Mouse (Mus musculus) stomach, embryonic 16.5 days (tissue): ENCODE data around the gene Sox9. TPM values are rescaled to one million over a fixed set of nuclear protein-coding genes. Genes with fewer than 3 reads are reported as not detected.

ENCODE experiments used
- ATAC-seq: fragments of 200-750 bp; cut with Nextera tagmentation; 2 replicates; pipeline ENCODE4 v1.8.0; 2017; ENCODE audit warnings: moderate number of reproducible peaks, moderate TSS enrichment; ENCODE audit not compliant: insufficient read depth, low FRiP score
- H3K27ac ChIP-seq: fragments of 300-500 bp; sonication (generic); 2 replicates; pipeline ENCODE4 v1.5.1; 2014; ENCODE audit warnings: low read length
- H3K27me3 ChIP-seq: fragments of 300-500 bp; sonication (generic); 2 replicates; pipeline ENCODE4 v1.6.1; 2014; ENCODE audit warnings: low read length, control low read depth, mixed read lengths; ENCODE audit not compliant: control insufficient read depth, insufficient read depth
- H3K36me3 ChIP-seq: fragments of 300-500 bp; sonication (generic); 2 replicates; pipeline ENCODE4 v1.6.1; 2014; ENCODE audit warnings: low read length; ENCODE audit not compliant: control insufficient read depth, insufficient read depth
- H3K4me1 ChIP-seq: fragments of 300-500 bp; sonication (generic); 2 replicates; pipeline ENCODE4 v1.6.1; 2014; ENCODE audit warnings: low read length, control low read depth, mixed read lengths; ENCODE audit not compliant: control insufficient read depth, insufficient read depth
- H3K4me2 ChIP-seq: fragments of 300-500 bp; sonication (generic); 2 replicates; pipeline ENCODE4 v1.6.1; 2014; ENCODE audit warnings: low read depth, low read length, mixed read lengths
- H3K4me3 ChIP-seq: fragments of 300-500 bp; sonication (generic); replicated peaks from 2 replicates; pipeline ENCODE4 v1.5.1; 2014; ENCODE audit warnings: mild to moderate bottlenecking, low read length
- H3K9ac ChIP-seq: fragments of 300-500 bp; sonication (generic); 2 replicates; pipeline ENCODE4 v1.6.1; 2014; ENCODE audit warnings: low read length
- H3K9me3 ChIP-seq: fragments of 300-500 bp; sonication (generic); replicated peaks from 2 replicates; pipeline ENCODE4 v1.6.1; 2016; ENCODE audit warnings: low read length, control low read depth; ENCODE audit not compliant: control insufficient read depth
- WGBS: fragments of 180-500 bp; shearing (Covaris S2); extraction: QIAGEN DNeasy Blood & Tissue Kit; methylation state at CpG from one replicate; pipeline ENCODE4 v1.1.7; 2014; 5-methylcytosine and 5-hydroxymethylcytosine counted together
- polyA plus RNA-seq: library from polyadenylated mRNA; unstranded; fragments of >200 nt; fragmentation: Nextera tagmentation; extraction: Ambion mirVana; gene quantifications from 2 replicates; pipeline ENCODE4 v1.2.1, GENCODE M21; 2015

Sox9 gene
- polyA plus RNA-seq, 1 experiment from 2014 or later = 32.4 TPM

GRCm38 (mm10) chr11:112779762-112780161 lies 2.3 kb upstream of the Sox9 start:
- Histone ChIP-seq H3K27ac (no peak overlapping the region), H3K9me3 (no peaks in the 10 kb centered on the region), H3K27me3 (peaks cover 5% of the 10 kb centered on the region; the same call in 1 of the 2 replicates), H3K4me2 (peak overlapping the region; percentile 11; the same call in 1 of the 2 replicates), H3K36me3 (no peaks in the 10 kb centered on the region), H3K9ac (no peak overlapping the region), H3K4me1 (peaks cover 10% of the 10 kb centered on the region), H3K4me3 (no peak overlapping the region)
- ATAC-seq = no peak
- under 1% methylated on average over 10 of the region's 10 CpGs for WGBS

GRCm38 (mm10) chr11:112780394-112780920 lies 1.6 kb upstream of the Sox9 start:
- no peak for ATAC-seq
- no peak overlapping the region for H3K9ac ChIP-seq
- H3K9me3 ChIP-seq = no peaks in the 10 kb centered on the region
- 15% methylated on average over 19 of the region's 19 CpGs for WGBS
- H3K4me1 ChIP-seq = peaks cover 14% of the 10 kb centered on the region
- peaks cover 5% of the 10 kb centered on the region; the same call in 1 of the 2 replicates for H3K27me3 ChIP-seq
- peak overlapping the region; percentile 85 for H3K4me2 ChIP-seq
- no peak overlapping the region for H3K27ac ChIP-seq
- no peaks in the 10 kb centered on the region for H3K36me3 ChIP-seq
- peak overlapping the region; percentile 80 for H3K4me3 ChIP-seq

DNA sequence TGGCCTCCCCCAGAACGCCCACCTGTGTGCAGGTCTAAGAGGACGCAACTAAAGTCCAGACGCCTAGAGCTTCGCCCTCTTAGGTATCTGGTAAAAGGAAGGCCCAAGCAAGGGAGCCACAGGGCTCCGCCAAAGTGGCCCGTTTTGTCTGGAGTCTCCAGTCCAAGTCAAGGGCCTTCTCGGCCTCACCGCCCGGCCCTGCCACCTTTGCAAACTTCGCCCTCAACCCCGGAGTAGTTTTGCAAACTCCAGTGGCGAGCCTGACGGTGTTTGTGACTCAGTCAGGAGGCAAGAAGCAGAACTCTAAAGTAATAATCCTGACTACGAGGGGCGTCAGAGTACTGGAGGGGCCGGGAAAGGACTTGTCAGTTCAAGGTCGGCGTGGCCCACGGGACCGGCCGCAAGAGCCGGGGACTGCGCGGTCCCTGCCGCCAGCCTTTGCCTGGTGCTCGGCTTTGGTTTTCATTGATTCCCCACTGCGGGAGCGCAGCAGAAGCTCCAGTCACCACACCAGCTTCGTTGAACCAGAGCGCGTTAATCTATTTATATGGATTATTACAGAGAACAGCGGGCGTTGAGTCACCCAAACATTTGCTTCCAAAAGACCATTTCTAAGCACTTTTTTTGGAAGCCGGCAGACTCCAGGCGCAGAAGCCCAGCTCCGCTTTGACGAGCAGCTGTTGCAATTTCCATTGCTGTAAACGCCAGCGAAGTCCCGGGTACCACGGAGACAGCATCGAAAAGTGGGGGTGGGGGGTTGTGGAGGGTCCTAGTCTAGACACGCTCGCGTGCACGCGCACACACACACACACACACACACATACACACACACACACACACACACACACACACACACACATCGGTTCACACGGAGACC lies 751 bp upstream of the Sox9 start:
- peak overlapping the region; percentile 80 for H3K4me3 ChIP-seq
- H3K9me3 ChIP-seq = no peaks in the 10 kb centered on the region
- peak overlapping the region; percentile 58 for H3K9ac ChIP-seq
- ATAC-seq = peak; percentile 5
- H3K27ac ChIP-seq = peak overlapping the region; percentile 95
- H3K27me3 ChIP-seq = peaks cover 5% of the 10 kb centered on the region; the same call in 1 of the 2 replicates
- peak overlapping the region; percentile 85 for H3K4me2 ChIP-seq
- whole genome bisulfite sequencing = 2% methylated on average over 48 of the region's 49 CpGs
- H3K4me1 ChIP-seq = peaks cover 14% of the 10 kb centered on the region
- no peaks in the 10 kb centered on the region for H3K36me3 ChIP-seq

- Histone ChIP-seq H3K27ac (peak overlapping the region; percentile 95), H3K9me3 (no peaks in the 10 kb centered on the region), H3K27me3 (peaks cover 5% of the 10 kb centered on the region; the same call in 1 of the 2 replicates), H3K9ac (peak overlapping the region; percentile 90), H3K4me3 (peak overlapping the region; percentile 80), H3K36me3 (no peaks in the 10 kb centered on the region), H3K4me1 (peaks cover 14% of the 10 kb centered on the region), H3K4me2 (peak overlapping the region; percentile 85)
- under 1% methylated on average over 75 of the region's 75 CpGs for WGBS
- peak; percentile 41; the same call in 1 of the 2 replicates for ATAC-seq
Measured at GRCm38 (mm10) chr11:112782357-112783121, 515 bp downstream of the Sox9 start.

DNA sequence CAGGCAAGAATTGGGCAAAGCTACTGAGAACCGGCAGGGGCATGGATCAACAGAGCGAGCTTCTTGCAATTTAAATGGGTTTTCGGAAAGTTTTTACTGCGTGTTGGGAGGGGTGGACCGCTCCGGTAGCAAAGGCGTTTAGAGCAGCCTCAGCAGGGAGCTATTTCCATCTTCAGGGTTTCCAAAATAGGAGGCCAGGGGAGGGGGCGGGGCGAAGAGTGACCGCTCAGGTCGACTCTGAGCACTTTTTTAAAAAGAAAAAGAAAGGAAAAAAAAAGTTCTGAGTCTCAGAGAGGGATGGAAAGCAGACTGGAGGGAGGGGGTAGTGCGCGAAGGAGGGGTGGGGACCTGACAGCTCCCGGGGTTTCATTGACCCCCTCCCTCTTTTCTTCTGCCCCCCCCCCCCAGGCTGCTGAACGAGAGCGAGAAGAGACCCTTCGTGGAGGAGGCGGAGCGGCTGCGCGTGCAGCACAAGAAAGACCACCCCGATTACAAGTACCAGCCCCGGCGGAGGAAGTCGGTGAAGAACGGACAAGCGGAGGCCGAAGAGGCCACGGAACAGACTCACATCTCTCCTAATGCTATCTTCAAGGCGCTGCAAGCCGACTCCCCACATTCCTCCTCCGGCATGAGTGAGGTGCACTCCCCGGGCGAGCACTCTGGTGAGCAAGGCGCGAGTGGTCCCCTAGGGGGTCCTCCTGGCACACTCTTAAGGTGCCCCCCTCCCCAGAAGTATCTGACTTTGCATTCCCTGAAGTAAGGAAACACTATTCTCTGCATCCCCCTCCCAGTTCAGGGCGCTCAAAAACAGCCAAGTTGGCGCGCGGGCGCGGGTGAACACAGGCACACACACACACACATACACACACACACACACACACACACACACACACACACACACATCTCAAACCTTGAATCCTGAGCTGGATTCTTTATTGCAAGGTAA lies 1.6 kb downstream of the Sox9 start:
- H3K27ac ChIP-seq = peak overlapping the region; percentile 95
- H3K9ac ChIP-seq = peak overlapping the region; percentile 90
- peak overlapping the region; percentile 85 for H3K4me2 ChIP-seq
- H3K9me3 ChIP-seq = no peaks in the 10 kb centered on the region
- peak overlapping the region; percentile 80 for H3K4me3 ChIP-seq
- H3K36me3 ChIP-seq = no peaks in the 10 kb centered on the region
- peaks cover 5% of the 10 kb centered on the region; the same call in 1 of the 2 replicates for H3K27me3 ChIP-seq
- peaks cover 18% of the 10 kb centered on the region for H3K4me1 ChIP-seq
- WGBS = under 1% methylated on average over 39 of the region's 42 CpGs
- no peak for ATAC-seq

DNA sequence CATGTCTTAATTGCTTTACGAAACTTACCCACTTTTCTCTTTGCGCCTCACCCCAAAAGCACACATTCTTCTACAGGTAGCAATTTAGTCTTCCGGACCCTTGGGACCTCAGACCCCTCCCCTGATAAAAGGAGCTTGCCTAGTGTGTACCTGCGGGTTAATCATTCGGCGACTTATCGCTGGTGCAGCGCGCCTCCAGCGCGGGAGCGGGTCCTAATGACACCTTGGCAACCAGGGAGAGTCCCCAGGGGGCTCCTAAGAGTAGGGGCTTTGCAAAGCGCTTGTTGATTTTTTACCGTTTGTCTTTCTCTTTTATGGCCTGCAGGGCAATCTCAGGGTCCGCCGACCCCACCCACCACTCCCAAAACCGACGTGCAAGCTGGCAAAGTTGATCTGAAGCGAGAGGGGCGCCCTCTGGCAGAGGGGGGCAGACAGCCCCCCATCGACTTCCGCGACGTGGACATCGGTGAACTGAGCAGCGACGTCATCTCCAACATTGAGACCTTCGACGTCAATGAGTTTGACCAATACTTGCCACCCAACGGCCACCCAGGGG lies 2.4 kb downstream of the Sox9 start:
- Histone ChIP-seq H3K4me1 (peaks cover 18% of the 10 kb centered on the region), H3K4me3 (peak overlapping the region; percentile 80), H3K27me3 (peaks cover 1% of the 10 kb centered on the region; the same call in 1 of the 2 replicates), H3K9ac (peak overlapping the region; percentile 64), H3K27ac (peak overlapping the region; percentile 21; the same call in 1 of the 2 replicates), H3K36me3 (no peaks in the 10 kb centered on the region), H3K4me2 (peak overlapping the region; percentile 85), H3K9me3 (no peaks in the 10 kb centered on the region)
- WGBS = 8% methylated on average over 30 of the region's 30 CpGs
- ATAC-seq = peak; percentile 35; the same call in 1 of the 2 replicates

- WGBS = 7% methylated on average over 34 of the region's 34 CpGs
- no peaks in the 10 kb centered on the region for H3K27me3 ChIP-seq
- no peaks in the 10 kb centered on the region for H3K9me3 ChIP-seq
- ATAC-seq = no peak
- H3K36me3 ChIP-seq = no peaks in the 10 kb centered on the region
- peaks cover 15% of the 10 kb centered on the region for H3K4me1 ChIP-seq
- peak overlapping the region; percentile 85 for H3K4me2 ChIP-seq
- peak overlapping the region; percentile 64 for H3K9ac ChIP-seq
- peak overlapping the region; percentile 80 for H3K4me3 ChIP-seq
- H3K27ac ChIP-seq = peak overlapping the region; percentile 21; the same call in 1 of the 2 replicates
Measured at GRCm38 (mm10) chr11:112784903-112785381, 2.9 kb downstream of the Sox9 start.

GRCm38 (mm10) chr11:112785581-112785980 lies 3.6 kb downstream of the Sox9 start:
- Histone ChIP-seq H3K27me3 (no peaks in the 10 kb centered on the region), H3K27ac (no peak overlapping the region), H3K9me3 (no peaks in the 10 kb centered on the region), H3K4me2 (peak overlapping the region; percentile 85), H3K4me3 (peak overlapping the region; percentile 80), H3K9ac (peak overlapping the region; percentile 64; the same call in 1 of the 2 replicates), H3K4me1 (peaks cover 15% of the 10 kb centered on the region), H3K36me3 (no peaks in the 10 kb centered on the region)
- ATAC-seq = no peak
- 44% methylated on average over 8 of the region's 8 CpGs for WGBS
